Mouse (Mus musculus): ENCODE measurements around the gene Tmem145.
"Not testable (repeated sequence)": the region's sequence is repeated elsewhere in the genome, so short reads cannot be mapped to it uniquely, and the experiment has no call there.

Gene Tmem145

GRCm38 (mm10) chr7:25294960-25295722 is 10.8 kb upstream of the Tmem145 start:
- no peak for DNase-seq

GRCm38 (mm10) chr7:25296945-25297453 is 8.9 kb upstream of the Tmem145 start:
- DNase-seq = no peak

GRCm38 (mm10) chr7:25297454-25298325 is 8.2 kb upstream of the Tmem145 start, which contains the start of gene Pafah1b3:
Pafah1b3 (minus strand) TSS chr7:25297986.
- peak; percentile 89 to 91 for DNase-seq

GRCm38 (mm10) chr7:25301063-25301462 is 4.8 kb upstream of the Tmem145 start, which contains the start of gene Prr19:
Prr19 (plus strand) TSS chr7:25301411.
- no peak for DNase-seq

- no peak for DNase-seq
Measured at GRCm38 (mm10) chr7:25303003-25303684, 2.8 kb upstream of the Tmem145 start.

- DNase-seq = no peak
Measured at GRCm38 (mm10) chr7:25303685-25304006, 2.3 kb upstream of the Tmem145 start.

- DNase-seq = no peak
Measured at GRCm38 (mm10) chr7:25305481-25305880, 425 bp upstream of the Tmem145 start.

- no peak for DNase-seq
Measured at GRCm38 (mm10) chr7:25306614-25306996, 699 bp downstream of the Tmem145 start.

GRCm38 (mm10) chr7:25308702-25309318 is 2.9 kb downstream of the Tmem145 start:
- no peak for DNase-seq

GRCm38 (mm10) chr7:25309425-25309824 is 3.5 kb downstream of the Tmem145 start:
- no peak for DNase-seq

- DNase-seq = no peak
Measured at GRCm38 (mm10) chr7:25311193-25311592, 5.3 kb downstream of the Tmem145 start.

GRCm38 (mm10) chr7:25313325-25313724 is 7.4 kb downstream of the Tmem145 start:
- DNase-seq = no peak

- no peak for DNase-seq
Measured at GRCm38 (mm10) chr7:25314606-25315305, 8.8 kb downstream of the Tmem145 start.

GRCm38 (mm10) chr7:25315306-25316041 is 9.6 kb downstream of the Tmem145 start:
- peak in 1 of 2 experiments; percentile 40 for DNase-seq

- DNase-seq = peak; percentile 95 to 97
Measured at GRCm38 (mm10) chr7:25316532-25317445, 10.9 kb downstream of the Tmem145 start, which contains the start of gene Megf8. Megf8 (plus strand) TSS chr7:25317164.

GRCm38 (mm10) chr7:25317446-25317999 is 11.6 kb downstream of the Tmem145 start:
- DNase-seq = peak; percentile 48 to 54

GRCm38 (mm10) chr7:25322058-25322484 is 16.2 kb downstream of the Tmem145 start:
- DNase-seq = no peak

- DNase-seq = no peak
Measured at GRCm38 (mm10) chr7:25323219-25323618, 17.3 kb downstream of the Tmem145 start.

GRCm38 (mm10) chr7:25325431-25325830 is 19.5 kb downstream of the Tmem145 start:
- not testable (repeated sequence) for DNase-seq

Measured in cerebellum, postnatal 36 days (tissue).